Mouse (Mus musculus): Measurements from ENCODE around the gene Rell1.
"Not testable (repeated sequence)": the region's sequence is repeated elsewhere in the genome, so short reads cannot be mapped to it uniquely, and the experiment has no call there.

DNA sequence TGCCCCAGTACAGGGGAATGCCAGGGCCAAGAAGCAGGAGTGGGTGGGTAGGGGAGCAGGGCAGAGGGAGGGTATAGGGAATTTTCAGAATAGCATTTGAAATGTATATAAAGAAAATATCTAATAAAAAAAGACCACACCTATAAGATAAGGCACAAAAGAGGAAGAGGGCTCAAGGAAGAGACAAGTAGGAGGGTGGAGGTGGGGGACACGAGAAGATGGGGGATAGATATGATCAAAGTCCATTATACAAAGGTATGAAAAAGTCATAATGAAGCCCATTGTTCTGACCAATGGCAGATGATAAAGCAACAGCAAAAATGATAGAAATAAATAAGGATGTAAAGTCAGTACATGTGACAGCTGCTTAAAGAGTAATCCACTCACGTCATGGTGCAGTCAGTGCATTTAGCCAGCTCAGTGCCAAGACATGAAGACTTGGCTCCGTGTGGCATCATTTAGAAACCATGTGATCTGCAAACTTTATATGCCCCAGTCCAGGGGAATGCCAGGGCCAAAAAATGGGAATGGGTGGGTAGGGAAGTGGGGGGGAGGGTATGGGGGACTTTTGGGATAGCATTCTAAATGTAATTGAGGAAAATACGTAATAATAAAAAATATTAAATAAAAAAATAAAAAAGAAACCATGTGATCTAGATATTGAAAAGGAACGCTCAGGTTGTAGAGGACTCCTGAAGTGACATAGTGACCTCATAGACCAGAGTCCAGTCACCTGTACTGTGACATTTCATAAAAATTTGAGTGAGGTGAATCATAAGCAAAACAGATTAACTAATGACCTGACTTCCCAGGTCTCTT, 71.5 kb downstream of the Rell1 start:
- TF ChIP-seq CTCF (IDR thresholded peaks at IDR 0.05); EP300 (IDR thresholded peaks at IDR 0.05; ENCODE audit: insufficient read depth, low read depth, low read length); POLR2A (IDR thresholded peaks at IDR 0.05; ENCODE audit: insufficient read depth, low read depth, low read length): not testable (repeated sequence)
